Mouse (Mus musculus) liver, embryonic 11.5 days (tissue): ENCODE data around the gene Slc25a35. TPM values are rescaled to one million over a fixed set of nuclear protein-coding genes. Genes with fewer than 3 reads are reported as not detected.
A peak's percentile ranks its signal among the peaks of the same experiment; 100 is the strongest.
"Not testable (repeated sequence)": the region's sequence is repeated elsewhere in the genome, so short reads cannot be mapped to it uniquely, and the experiment has no call there.

Experiments
- ATAC-seq: fragments of 200-750 bp; cut with Nextera tagmentation; replicated peaks from 2 replicates; pipeline ENCODE4 v1.8.0; 2017; ENCODE audit warnings: moderate number of reproducible peaks, mild to moderate bottlenecking, moderate TSS enrichment, moderate library complexity; ENCODE audit not compliant: low FRiP score
- DNase-seq: peaks from one replicate; pipeline ENCODE4 v3.0.0-alpha.2; 2017; ENCODE audit warnings: low spot score
- H3K27ac ChIP-seq: fragments of 300-500 bp; sonication (generic); 2 replicates; pipeline ENCODE4 v1.5.1; 2014; ENCODE audit warnings: mild to moderate bottlenecking, low read depth, low read length, control low read depth
- H3K27me3 ChIP-seq: fragments of 300-500 bp; sonication (generic); replicated peaks from 2 replicates; pipeline ENCODE4 v1.6.1; 2014; ENCODE audit warnings: low read length, mixed read lengths; ENCODE audit not compliant: control insufficient read depth, insufficient read depth
- H3K36me3 ChIP-seq: fragments of 300-500 bp; sonication (generic); 2 replicates; pipeline ENCODE4 v1.6.1; 2014; ENCODE audit warnings: mild to moderate bottlenecking, low read length, moderate library complexity, mixed read lengths; ENCODE audit not compliant: control insufficient read depth, insufficient read depth
- H3K4me1 ChIP-seq: fragments of 300-500 bp; sonication (generic); replicated peaks from 2 replicates; pipeline ENCODE4 v1.6.1; 2014; ENCODE audit warnings: low read length, mixed read lengths; ENCODE audit not compliant: control insufficient read depth, insufficient read depth
- H3K4me2 ChIP-seq: fragments of 300-500 bp; sonication (generic); 2 replicates; pipeline ENCODE4 v1.6.1; 2014; ENCODE audit warnings: mild to moderate bottlenecking, control low read depth, moderate library complexity
- H3K4me3 ChIP-seq: fragments of 300-500 bp; sonication (generic); 2 replicates; pipeline ENCODE4 v1.5.1; 2014; ENCODE audit warnings: low read depth, low read length, control low read depth
- H3K9ac ChIP-seq: fragments of 300-500 bp; sonication (generic); 2 replicates; pipeline ENCODE4 v1.6.1; 2014; ENCODE audit warnings: low read depth, low read length, control low read depth
- H3K9me3 ChIP-seq: fragments of 300-500 bp; sonication (generic); 2 replicates; pipeline ENCODE4 v1.6.1; 2016; ENCODE audit warnings: low read length, inconsistent platforms, mixed read lengths; ENCODE audit not compliant: control insufficient read depth
- WGBS: fragments of 180-500 bp; shearing (Covaris S2); extraction: QIAGEN DNeasy Blood & Tissue Kit; methylation state at CpG from one replicate; pipeline ENCODE4 v1.1.7; 2014; 5-methylcytosine and 5-hydroxymethylcytosine counted together
- polyA plus RNA-seq: library from polyadenylated mRNA; unstranded; fragments of >200 nt; fragmentation: Nextera tagmentation; extraction: Ambion mirVana; gene quantifications from 2 replicates; pipeline ENCODE4 v1.2.1, GENCODE M21; 2014

Slc25a35 gene
- polyA plus RNA-seq, 1 experiment from 2014 or later: 1.4 TPM

DNA sequence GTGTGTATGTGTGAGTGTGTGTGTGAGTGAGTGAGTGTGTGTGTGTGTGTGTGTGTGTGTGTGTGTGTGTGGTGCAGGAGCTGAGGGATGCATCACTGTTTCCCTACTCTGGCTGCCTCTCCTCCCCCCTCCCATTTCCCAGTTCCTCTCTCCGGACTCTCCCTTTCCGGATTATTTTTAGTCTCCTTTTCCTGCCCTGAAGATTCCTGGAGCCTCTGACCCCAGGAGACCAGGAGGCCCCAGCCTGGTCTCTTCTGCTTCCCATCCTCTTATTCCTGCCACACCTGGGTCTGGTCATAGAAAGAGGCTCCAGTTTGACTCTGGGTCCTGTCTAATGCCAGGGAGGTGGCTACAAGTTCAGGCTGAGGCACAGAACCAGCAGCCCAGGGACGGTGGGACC, 11.8 kb upstream of the Slc25a35 start:
- Histone ChIP-seq H3K27me3 (peaks cover 53% of the 10 kb centered on the region), H3K36me3 (no peaks in the 10 kb centered on the region), H3K9me3 (no peaks in the 10 kb centered on the region), H3K4me2 (no peak overlapping the region), H3K27ac (no peak overlapping the region), H3K4me3 (no peak overlapping the region), H3K9ac (no peak overlapping the region), H3K4me1 (peaks cover 7% of the 10 kb centered on the region)
- ATAC-seq (no peak), DNase-seq (no peak)
- WGBS: 38% methylated on average over 3 of the region's 3 CpGs

- Histone ChIP-seq H3K9ac (peak overlapping the region; percentile 25; the same call in 1 of the 2 replicates), H3K4me2 (peak overlapping the region; percentile 16; the same call in 1 of the 2 replicates), H3K27me3 (peaks cover 50% of the 10 kb centered on the region), H3K9me3 (no peaks in the 10 kb centered on the region), H3K27ac (no peak overlapping the region; the same call in 1 of the 2 replicates), H3K36me3 (no peaks in the 10 kb centered on the region), H3K4me3 (peak overlapping the region; percentile 11), H3K4me1 (peaks cover 7% of the 10 kb centered on the region)
- WGBS: 23% methylated on average over 13 of the region's 13 CpGs
- ATAC-seq: no peak
- DNase-seq: no peak
Measured at GRCm38 (mm10) chr11:68956697-68957096, 11.2 kb upstream of the Slc25a35 start.

GRCm38 (mm10) chr11:68957308-68957707, 10.6 kb upstream of the Slc25a35 start, which contains the start of gene Arhgef15:
TSS of gene Arhgef15 (minus strand) at chr11:68957480.
- no peak within 1 kb of the TSS; the same call in 1 of the 2 replicates for H3K27ac ChIP-seq
- peak within 1 kb of the TSS; percentile 25; the same call in 1 of the 2 replicates for H3K9ac ChIP-seq
- 33% methylated on average over 8 of the region's 8 CpGs for WGBS
- no peaks in the 10 kb centered on the region for H3K9me3 ChIP-seq
- DNase-seq (no peak), ATAC-seq (no peak)
- peaks cover 7% of the 10 kb centered on the region for H3K4me1 ChIP-seq
- peak within 1 kb of the TSS; percentile 11 for H3K4me3 ChIP-seq
- H3K36me3 ChIP-seq: no peaks in the 10 kb centered on the region
- H3K27me3 ChIP-seq: peaks cover 46% of the 10 kb centered on the region
- H3K4me2 ChIP-seq: peak within 1 kb of the TSS; percentile 16; the same call in 1 of the 2 replicates

DNA sequence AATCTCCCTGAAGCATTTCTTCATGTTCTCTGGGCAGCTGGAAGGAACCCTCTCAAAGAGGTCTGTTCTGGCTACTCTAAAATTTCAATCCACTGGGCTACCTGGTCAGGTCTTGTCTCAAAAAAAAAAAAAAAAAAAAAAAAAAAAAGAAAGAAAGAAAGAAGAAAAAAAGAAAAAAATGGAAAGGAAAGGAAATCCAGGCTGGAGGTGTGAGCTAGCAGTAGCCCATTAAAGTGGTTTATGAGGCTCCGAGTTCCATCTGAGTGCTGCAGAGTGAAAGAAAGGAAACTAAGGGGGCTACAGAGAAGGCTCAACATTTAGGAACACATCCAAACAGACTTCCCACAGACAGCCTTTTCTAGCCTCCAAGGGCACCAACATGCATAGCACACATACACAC, 10.0 kb upstream of the Slc25a35 start:
- Histone ChIP-seq H3K27me3 (peaks cover 46% of the 10 kb centered on the region), H3K4me2 (no peak overlapping the region)
- WGBS: 90% methylated on average over 1 of the region's 1 CpGs

DNA sequence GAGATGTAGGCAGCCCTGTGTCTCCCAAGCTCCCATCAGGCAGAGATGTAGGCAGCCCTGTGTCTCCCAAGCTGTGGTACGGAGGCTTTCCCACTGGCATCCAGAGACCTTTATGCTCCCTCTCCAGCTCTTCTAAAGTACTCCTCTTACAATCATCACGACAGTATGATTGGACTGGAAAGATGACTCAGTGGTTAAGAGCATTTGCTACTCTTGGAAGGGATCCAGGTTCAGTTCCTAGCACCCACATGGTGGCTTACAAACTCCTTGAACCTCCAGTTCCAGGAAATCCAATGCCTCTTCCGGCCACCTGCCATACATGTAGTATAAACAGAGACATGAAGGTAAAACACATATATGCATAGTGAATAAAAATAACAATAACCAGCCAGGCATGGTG, 6.3 kb upstream of the Slc25a35 start:
- no peak for DNase-seq
- peaks cover 10% of the 10 kb centered on the region for H3K27me3 ChIP-seq
- WGBS: 72% methylated on average over 3 of the region's 3 CpGs
- no peak overlapping the region for H3K4me3 ChIP-seq
- peaks cover under 1% of the 10 kb centered on the region; the same call in 1 of the 2 replicates for H3K4me1 ChIP-seq
- H3K9me3 ChIP-seq: no peaks in the 10 kb centered on the region
- H3K9ac ChIP-seq: no peak overlapping the region
- no peak overlapping the region for H3K4me2 ChIP-seq
- no peaks in the 10 kb centered on the region for H3K36me3 ChIP-seq
- no peak for ATAC-seq
- no peak overlapping the region for H3K27ac ChIP-seq

More for the DNA sequence above, 10.0 kb upstream of the Slc25a35 start:
- H3K9me3 ChIP-seq: no peaks in the 10 kb centered on the region
- DNase-seq (no peak), ATAC-seq (no peak)
- no peak overlapping the region for H3K27ac ChIP-seq
- H3K4me1 ChIP-seq: peaks cover 7% of the 10 kb centered on the region
- no peaks in the 10 kb centered on the region for H3K36me3 ChIP-seq
- H3K9ac ChIP-seq: no peak overlapping the region
- no peak overlapping the region for H3K4me3 ChIP-seq

- not testable (repeated sequence) for H3K4me3 ChIP-seq, H3K36me3 ChIP-seq, DNase-seq, H3K9me3 ChIP-seq, H3K4me1 ChIP-seq, H3K9ac ChIP-seq, H3K27me3 ChIP-seq, H3K27ac ChIP-seq, H3K4me2 ChIP-seq, ATAC-seq
- WGBS: 28% methylated on average over 11 of the region's 11 CpGs
Measured at GRCm38 (mm10) chr11:68962159-68962558, 5.8 kb upstream of the Slc25a35 start.

DNA sequence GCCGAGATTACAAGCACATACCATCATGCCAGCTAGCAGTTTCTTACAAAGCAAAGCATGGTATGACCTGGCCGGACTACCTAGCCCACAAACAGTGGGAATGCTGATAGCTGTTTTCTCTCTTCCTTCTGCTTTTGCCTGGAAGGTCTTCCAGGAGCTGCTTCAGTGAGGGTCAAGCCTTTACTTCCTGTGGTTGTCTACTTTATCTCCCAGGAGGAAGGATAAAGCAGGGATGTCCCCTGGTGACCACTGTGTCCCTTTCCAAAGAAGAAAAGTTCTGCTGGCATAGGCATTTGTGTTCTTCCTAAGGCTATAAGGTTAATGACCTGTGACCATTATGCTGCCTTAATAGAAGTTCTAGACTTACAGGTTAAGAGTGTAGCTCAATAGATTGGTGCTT, 4.5 kb upstream of the Slc25a35 start:
- Histone ChIP-seq H3K4me3 (no peak overlapping the region), H3K9me3 (no peaks in the 10 kb centered on the region), H3K27me3 (no peaks in the 10 kb centered on the region), H3K4me1 (peaks cover 13% of the 10 kb centered on the region), H3K4me2 (no peak overlapping the region), H3K27ac (no peak overlapping the region), H3K36me3 (no peaks in the 10 kb centered on the region), H3K9ac (no peak overlapping the region)
- no peak for ATAC-seq
- DNase-seq: no peak
- 67% methylated on average over 2 of the region's 2 CpGs for WGBS

DNA sequence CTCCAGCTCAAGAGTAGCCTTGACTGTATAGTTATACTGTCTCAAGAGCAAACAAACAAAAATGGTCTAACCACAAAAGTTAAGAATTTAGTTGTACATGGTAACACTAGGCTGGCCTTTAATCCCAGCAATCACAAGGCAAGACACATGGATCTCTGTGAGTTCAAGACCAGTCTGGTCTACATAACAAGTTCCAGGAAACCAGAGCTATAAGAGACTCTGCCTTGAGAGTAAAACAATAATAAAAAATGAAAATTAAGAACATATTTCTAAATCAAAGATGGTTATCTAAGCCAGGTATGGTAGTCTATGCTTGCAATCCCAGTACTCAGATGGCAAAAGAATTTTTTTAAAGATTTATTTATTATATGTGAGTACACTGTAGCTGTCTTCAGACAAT, 2.9 kb upstream of the Slc25a35 start:
- no peaks in the 10 kb centered on the region for H3K9me3 ChIP-seq
- DNase-seq (no peak), ATAC-seq (no peak)
- H3K4me2 ChIP-seq: no peak overlapping the region
- H3K4me1 ChIP-seq: peaks cover 13% of the 10 kb centered on the region
- no peak overlapping the region for H3K9ac ChIP-seq
- no peak overlapping the region for H3K27ac ChIP-seq
- no peaks in the 10 kb centered on the region for H3K27me3 ChIP-seq
- H3K4me3 ChIP-seq: no peak overlapping the region
- no peaks in the 10 kb centered on the region for H3K36me3 ChIP-seq

GRCm38 (mm10) chr11:68965845-68966244, 2.1 kb upstream of the Slc25a35 start:
- Histone ChIP-seq H3K4me2 (no peak overlapping the region), H3K4me3 (no peak overlapping the region), H3K27me3 (no peaks in the 10 kb centered on the region), H3K9me3 (no peaks in the 10 kb centered on the region), H3K27ac (no peak overlapping the region), H3K9ac (no peak overlapping the region), H3K36me3 (no peaks in the 10 kb centered on the region), H3K4me1 (peaks cover 13% of the 10 kb centered on the region)
- DNase-seq: no peak
- WGBS: 20% methylated on average over 3 of the region's 3 CpGs
- ATAC-seq: no peak
